Mouse (Mus musculus) liver, embryonic 14.5 days (tissue): Measurements from ENCODE around the gene Ifi203.
"Not testable (repeated sequence)": the region's sequence is repeated elsewhere in the genome, so short reads cannot be mapped to it uniquely, and the experiment has no call there.

ENCODE experiments used
- CTCF ChIP-seq: IDR thresholded peaks from 2 replicates; pipeline ENCODE4 v1.5.1; 2016; ENCODE audit warnings: antibody characterized with exemption, low read depth, control low read depth
- EP300 ChIP-seq: IDR thresholded peaks from 2 replicates; pipeline ENCODE4 v1.6.1; 2016; ENCODE audit warnings: antibody characterized with exemption, low read depth

DNA sequence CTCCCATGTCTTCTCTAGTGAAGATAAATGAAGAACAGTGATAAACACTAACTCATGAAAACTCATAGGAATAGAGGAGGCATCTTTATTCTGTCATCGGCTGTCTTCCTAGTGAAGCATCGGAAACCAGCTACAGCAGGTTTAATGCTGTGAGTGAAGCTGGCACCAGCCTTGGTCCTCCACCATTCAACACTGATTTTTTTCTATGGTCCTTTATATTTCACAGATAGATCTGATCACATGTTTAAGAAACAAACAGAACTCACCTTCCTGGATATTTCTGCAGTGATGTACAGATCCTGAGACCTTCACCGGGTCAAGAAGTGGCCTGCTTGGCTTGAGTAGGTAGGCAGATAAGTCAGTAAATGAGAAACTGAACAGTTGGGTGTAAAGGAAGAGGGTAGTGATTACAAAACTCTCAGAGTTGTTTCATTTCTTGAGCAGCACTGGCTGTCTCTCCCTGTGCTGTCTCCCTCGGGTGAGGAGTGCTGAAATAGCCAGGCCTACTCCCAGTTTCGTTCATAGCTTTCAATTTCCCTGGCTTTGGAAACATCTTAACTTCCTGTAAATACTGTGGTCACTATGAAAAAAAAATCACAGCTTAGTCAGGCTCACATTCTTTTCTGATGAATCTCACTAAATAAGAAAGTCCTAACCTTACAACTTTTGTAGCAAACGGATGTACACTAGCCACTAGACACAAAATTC lies 29.8 kb downstream of the Ifi203 start, which contains the start of gene Ifi211:
- not testable (repeated sequence) for TF ChIP-seq CTCF, EP300
